ENCODE assay signal across 7 mouse cellular contexts in genomic region chr12:21613781-21614180, GRCm38 (mm10).
DNase-seq lines count a peak whose midpoint lies in the region; ATAC-seq and TF ChIP-seq lines count a peak whose summit lies in the region.
"Not testable (repeated sequence)": the region's sequence is repeated elsewhere in the genome, so short reads cannot be mapped to it uniquely, and the experiment has no call there.

No protein-coding gene starts in this region.

- H3K4me3 ChIP-seq in embryonic facial prominence, embryonic 14.5 days (ENCODE audit: low read depth, low read length); midbrain, postnatal 0 days (ENCODE audit: low read depth, low read length): not testable (repeated sequence)

- H3K36me3 ChIP-seq in embryonic facial prominence, embryonic 14.5 days (ENCODE audit: control insufficient read depth, insufficient read depth, low read length); midbrain, postnatal 0 days (ENCODE audit: insufficient read depth, low read length): not testable (repeated sequence)

- H3K4me2 ChIP-seq in embryonic facial prominence, embryonic 14.5 days (ENCODE audit: low read depth, low read length); midbrain, postnatal 0 days (ENCODE audit: low read depth, low read length, poor library complexity, severe bottlenecking): not testable (repeated sequence)

- not testable (repeated sequence) for H3K27ac ChIP-seq in embryonic facial prominence, embryonic 14.5 days (replicated peaks; ENCODE audit: low read depth, low read length); midbrain, postnatal 0 days (ENCODE audit: low read depth, low read length)

- not testable (repeated sequence) for H3K27me3 ChIP-seq in embryonic facial prominence, embryonic 14.5 days (replicated peaks; ENCODE audit: control insufficient read depth, insufficient read depth, low read length); midbrain, postnatal 0 days (ENCODE audit: insufficient read depth, low read length)

- intact Hi-C loops in left cerebral cortex, postnatal 4 days (cut with DNase I) = not testable (repeated sequence)

- H3K4me1 ChIP-seq in embryonic facial prominence, embryonic 14.5 days (ENCODE audit: control insufficient read depth, insufficient read depth, low read length); midbrain, postnatal 0 days (ENCODE audit: insufficient read depth, low read length): not testable (repeated sequence)

- not testable (repeated sequence) for H3K9ac ChIP-seq in embryonic facial prominence, embryonic 14.5 days (ENCODE audit: low read depth, low read length); midbrain, postnatal 0 days (replicated peaks; ENCODE audit: low read length, poor library complexity, severe bottlenecking)

- peak; percentile 70 for DNase-seq in brain, adult 2 months (ENCODE audit: low read depth, low spot score)
- DNase-seq in embryonic facial prominence, embryonic 14.5 days (ENCODE audit: low spot score) = peak; percentile 65
- peak; percentile 11 to 15 for DNase-seq in heart, adult 9 months (ENCODE audit: low spot score in 2 of 2)
- DNase-seq in kidney, postnatal 14 days = peak; percentile 53
- DNase-seq in left cerebral cortex, postnatal 4 days = peak; percentile 48
- peak; percentile 77 for DNase-seq in midbrain, postnatal 0 days (ENCODE audit: low spot score)
- peak; percentile 16 to 50 for DNase-seq in spleen, postnatal 10 days (ENCODE audit: low spot score in 2 of 2)

- not testable (repeated sequence) for ATAC-seq in embryonic facial prominence, embryonic 14.5 days (ENCODE audit: low read depth); midbrain, postnatal 0 days (ENCODE audit: low FRiP score)

- peak; percentile 87 for TF ChIP-seq CTCF in midbrain, postnatal 0 days (IDR thresholded peaks at IDR 0.05)

- not testable (repeated sequence) for H3K9me3 ChIP-seq in embryonic facial prominence, embryonic 14.5 days (ENCODE audit: control insufficient read depth, low read length); midbrain, postnatal 0 days (ENCODE audit: low read length)

- WGBS in embryonic facial prominence, embryonic 14.5 days = 14% methylated on average over 2 of the region's 2 CpGs
- 23% methylated on average over 2 of the region's 2 CpGs for WGBS in midbrain, postnatal 0 days

Comparison
In these comparisons a context has a peak if more than half of its experiments do, and no peak if none do; other contexts are left out.
1. DNase-seq: peak in every context shown above with its lines; median percentile 77 in midbrain, postnatal 0 days; 70 in brain, adult 2 months; 65 in embryonic facial prominence, embryonic 14.5 days; 53 in kidney, postnatal 14 days; 48 in left cerebral cortex, postnatal 4 days; 33 in spleen, postnatal 10 days; 13 in heart, adult 9 months.